Mouse (Mus musculus) adrenal gland, adult 2 months (tissue): Measurements from ENCODE around the gene Spata3. TPM values are rescaled to one million over a fixed set of nuclear protein-coding genes. Genes with fewer than 3 reads are reported as not detected.

Experiments used
- DNase-seq: peaks from one replicate; pipeline ENCODE4 v3.0.0; 2021
- polyA plus RNA-seq: library from polyadenylated mRNA; depleted of rRNA; stranded (reverse); fragments of >200 nt; gene quantifications from 2 replicates; pipeline ENCODE4 v1.2.3, GENCODE M21; 2012
- total RNA-seq, 2 experiments: library from RNA; stranded (reverse); gene quantifications; 2 replicates each; pipeline ENCODE4 v1.2.3; 2021

Gene Spata3
- total and polyA plus RNA-seq, 3 experiments: not detected

- no peak for DNase-seq
Observed at GRCm38 (mm10) chr1:86032273-86032987, 15.8 kb downstream of the Spata3 start.

GRCm38 (mm10) chr1:86038191-86038951 is 21.8 kb downstream of the Spata3 start:
- DNase-seq: peak; percentile 76

GRCm38 (mm10) chr1:86040131-86040530 is 23.5 kb downstream of the Spata3 start:
- DNase-seq: no peak

GRCm38 (mm10) chr1:86040817-86041216 is 24.2 kb downstream of the Spata3 start:
- no peak for DNase-seq

- DNase-seq: no peak
Observed at GRCm38 (mm10) chr1:86045056-86045455, 28.4 kb downstream of the Spata3 start.

- DNase-seq: peak; percentile 68
Observed at GRCm38 (mm10) chr1:86045848-86046805, 29.5 kb downstream of the Spata3 start, which contains the start of gene 2810459M11Rik. TSS of gene 2810459M11Rik (plus strand) at chr1:86045863.

- no peak for DNase-seq
Observed at GRCm38 (mm10) chr1:86046833-86047563, 30.4 kb downstream of the Spata3 start.

- DNase-seq: no peak
Observed at GRCm38 (mm10) chr1:86048231-86048630, 31.6 kb downstream of the Spata3 start.

- no peak for DNase-seq
Observed at GRCm38 (mm10) chr1:86048744-86049143, 32.1 kb downstream of the Spata3 start.

- peak; percentile 80 for DNase-seq
Observed at GRCm38 (mm10) chr1:86053198-86053921, 36.7 kb downstream of the Spata3 start.

- DNase-seq: no peak
Observed at GRCm38 (mm10) chr1:86054943-86055342, 38.3 kb downstream of the Spata3 start.

GRCm38 (mm10) chr1:86056284-86056683 is 39.7 kb downstream of the Spata3 start:
- DNase-seq: no peak

GRCm38 (mm10) chr1:86058856-86059769 is 42.5 kb downstream of the Spata3 start:
- peak; percentile 93 for DNase-seq

GRCm38 (mm10) chr1:86062523-86062922 is 45.9 kb downstream of the Spata3 start:
- DNase-seq: no peak

GRCm38 (mm10) chr1:86064271-86064991 is 47.8 kb downstream of the Spata3 start, which contains the start of gene Psmd1:
TSS of gene Psmd1 (plus strand) at chr1:86064387.
- peak; percentile 91 for DNase-seq

GRCm38 (mm10) chr1:86076565-86076964 is 59.9 kb downstream of the Spata3 start:
- no peak for DNase-seq
